Mouse (Mus musculus): ENCODE results near the gene Rab10. TPM values are rescaled to one million over a fixed set of nuclear protein-coding genes. Genes with fewer than 3 reads are reported as not detected.

Rab10 gene
- total RNA-seq (2023) = 10 to 100 TPM; 96.8 to 99.3 TPM

DNA sequence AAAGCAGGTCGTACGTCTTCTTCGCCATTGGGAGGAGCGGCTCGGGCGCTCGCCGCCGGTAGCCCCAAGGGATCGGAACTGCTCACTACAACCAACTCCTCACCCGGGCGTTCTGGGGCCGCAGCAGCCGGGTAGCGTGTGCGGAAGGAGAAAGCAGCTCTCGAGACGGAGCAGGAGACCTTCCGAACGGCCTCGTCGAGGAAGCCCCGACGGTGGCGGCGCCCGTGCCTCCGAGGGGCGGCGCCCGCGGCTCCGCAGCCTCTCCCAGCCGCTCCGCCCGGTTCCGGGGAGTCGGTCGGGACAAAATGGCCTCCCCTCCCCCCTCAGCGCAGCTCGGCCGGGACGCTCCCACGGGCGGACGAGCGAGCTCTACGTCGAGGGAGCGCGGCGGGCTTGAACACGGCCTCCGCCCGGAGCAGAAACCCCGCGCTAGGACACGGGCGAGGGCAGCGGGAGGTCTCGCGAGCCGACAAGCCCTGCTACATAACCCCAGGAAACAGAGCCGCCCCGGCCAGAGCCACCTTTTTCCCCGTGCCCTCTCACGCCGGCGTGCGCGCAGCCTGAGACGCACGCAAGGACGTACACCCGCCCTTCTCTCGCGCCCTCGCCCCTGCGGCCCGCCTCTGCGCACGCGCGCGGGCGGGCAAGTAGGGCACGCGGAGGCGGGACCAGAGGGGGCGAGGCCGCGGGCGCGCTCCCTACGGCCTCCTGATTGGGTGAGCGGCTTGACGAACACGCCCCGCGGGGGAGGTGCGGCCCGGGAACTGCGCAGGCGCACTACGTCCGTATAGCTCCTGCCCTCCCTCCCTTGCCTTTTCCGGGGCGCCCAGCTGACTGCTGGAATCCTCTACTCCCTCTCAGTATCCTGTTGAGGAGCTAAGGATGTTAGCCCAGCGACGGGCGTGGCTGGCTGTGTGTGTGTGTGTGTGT is at the start of gene Rab10:
Gene Rab10 (minus strand): TSS at position 579 of the 930 bp plus-strand sequence.

Other genes with a start within 250 kb of the Rab10 start
- gene Kif3c, start 55.2 kb upstream of the Rab10 start, total RNA-seq (2023) = 10 to 100 TPM; 12.3 to 13.5 TPM
- 10 to 100 TPM; 85.3 to 88.2 TPM for gene Asxl2, start 116.9 kb upstream of the Rab10 start, total RNA-seq (2023)